Mouse (Mus musculus) kidney, adult 9 months (tissue): ENCODE results near the gene Gm13084.
"Not testable (repeated sequence)": the region's sequence is repeated elsewhere in the genome, so short reads cannot be mapped to it uniquely, and the experiment has no call there.

ENCODE experiments used
- DNase-seq: peaks from one replicate; pipeline ENCODE4 v3.0.0; 2022

Gm13084 gene

GRCm38 (mm10) chr4:143815993-143816392, at the start of gene Gm13084:
Gene Gm13084 (minus strand): TSS chr4:143816093.
- DNase-seq: no peak

- DNase-seq: not testable (repeated sequence)
These were observed 30.3 kb upstream of the Gm13084 start, which contains the start of gene Gm13103 for GRCm38 (mm10) chr4:143846197-143846596. Gene Gm13103 (plus strand): TSS chr4:143846497.

GRCm38 (mm10) chr4:143789052-143789451, 26.8 kb downstream of the Gm13084 start, which contains the start of gene Gm13023:
Gene Gm13023 (plus strand): TSS chr4:143789352.
- DNase-seq: not testable (repeated sequence)
